Mouse (Mus musculus): ENCODE measurements around the gene Adamts1. TPM values are rescaled to one million over a fixed set of nuclear protein-coding genes. Genes with fewer than 3 reads are reported as not detected.
A peak's percentile ranks its signal among the peaks of the same experiment; 100 is the strongest.

Adamts1 gene
- total RNA-seq (2021) = 10 to 100 TPM; 16.5 to 16.9 TPM
- long read RNA-seq, full-length matches to known transcripts = 8 of 13 reads
- long read RNA-seq, partial matches to known transcripts = 0 of 13 reads
- long read RNA-seq, other reads (novel, unspliced or antisense) = 5 of 13 reads

DNA sequence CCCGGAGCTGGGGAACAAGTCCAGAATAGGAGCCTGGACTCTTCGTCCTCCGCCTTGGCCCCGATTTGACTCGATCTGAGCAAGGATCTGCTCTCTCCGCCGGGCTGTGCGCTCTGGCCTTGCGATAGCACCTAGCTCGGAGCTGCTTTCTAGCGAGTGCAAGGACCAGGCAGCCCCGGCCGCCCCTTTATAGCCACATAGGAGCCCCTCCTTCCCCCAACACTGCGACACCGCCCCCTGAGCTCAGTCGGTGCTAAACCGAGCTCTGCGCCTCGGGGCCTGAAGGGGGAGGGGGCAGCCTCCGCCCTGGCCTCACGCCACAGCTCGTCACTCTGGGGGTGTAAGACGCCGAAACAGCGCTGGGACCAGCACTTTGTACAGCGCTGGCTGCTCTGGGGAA lies at the start of gene Adamts1:
TSS of gene Adamts1 (minus strand) at position 160 of the 400 bp plus-strand sequence.
- DNase-seq (ENCODE audit: low spot score in 2 of 2) = peak; percentile 80 to 86

DNA sequence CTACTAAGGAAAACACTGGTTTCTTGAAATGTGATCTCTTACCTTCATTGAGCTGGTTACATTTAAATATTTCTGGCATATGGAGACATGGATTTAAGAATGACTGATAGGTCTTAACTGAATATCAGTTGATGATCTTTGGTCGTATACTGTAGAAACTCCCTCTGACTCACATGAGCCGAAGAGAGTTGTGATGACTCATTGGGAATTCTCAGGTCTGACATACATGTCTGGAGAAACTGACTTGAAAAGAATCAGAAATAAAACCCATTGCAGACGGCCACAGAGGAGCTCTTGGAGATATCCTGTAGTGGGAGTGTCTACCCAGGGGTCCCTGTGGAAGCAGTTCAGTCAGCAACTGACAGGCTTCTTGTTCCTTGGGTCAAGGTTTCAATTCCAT lies 24.2 kb upstream of the Adamts1 start:
- DNase-seq (ENCODE audit: low spot score in 2 of 2) = no peak

DNA sequence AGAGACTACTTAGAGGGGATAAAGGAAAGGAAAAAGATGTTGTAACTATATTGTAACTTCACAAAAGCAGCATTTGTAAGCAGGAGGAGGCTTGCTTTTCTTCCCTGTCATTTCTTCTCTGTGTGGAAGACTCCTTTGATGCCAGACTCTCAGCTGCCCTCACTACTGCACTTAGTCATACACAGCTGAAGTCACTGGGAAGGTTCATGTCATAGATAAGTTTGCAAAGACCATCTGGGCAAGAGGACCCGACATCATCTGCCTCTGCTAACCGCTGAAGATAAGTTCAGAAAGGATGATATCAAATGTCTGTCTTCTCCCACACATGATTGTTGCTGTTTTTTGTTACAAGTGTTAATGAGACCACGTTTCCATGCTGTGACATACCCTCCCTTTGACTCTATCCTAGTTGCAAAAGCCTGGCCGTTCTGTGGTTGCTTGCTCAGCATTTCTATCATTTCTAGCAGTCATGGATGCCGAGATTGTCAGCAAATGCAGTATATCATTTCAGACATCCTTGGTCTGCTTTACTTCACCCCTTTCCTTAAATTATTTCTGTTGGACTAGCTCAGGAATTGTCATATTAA lies 19.5 kb upstream of the Adamts1 start:
- no peak for DNase-seq (ENCODE audit: low spot score in 2 of 2)

DNA sequence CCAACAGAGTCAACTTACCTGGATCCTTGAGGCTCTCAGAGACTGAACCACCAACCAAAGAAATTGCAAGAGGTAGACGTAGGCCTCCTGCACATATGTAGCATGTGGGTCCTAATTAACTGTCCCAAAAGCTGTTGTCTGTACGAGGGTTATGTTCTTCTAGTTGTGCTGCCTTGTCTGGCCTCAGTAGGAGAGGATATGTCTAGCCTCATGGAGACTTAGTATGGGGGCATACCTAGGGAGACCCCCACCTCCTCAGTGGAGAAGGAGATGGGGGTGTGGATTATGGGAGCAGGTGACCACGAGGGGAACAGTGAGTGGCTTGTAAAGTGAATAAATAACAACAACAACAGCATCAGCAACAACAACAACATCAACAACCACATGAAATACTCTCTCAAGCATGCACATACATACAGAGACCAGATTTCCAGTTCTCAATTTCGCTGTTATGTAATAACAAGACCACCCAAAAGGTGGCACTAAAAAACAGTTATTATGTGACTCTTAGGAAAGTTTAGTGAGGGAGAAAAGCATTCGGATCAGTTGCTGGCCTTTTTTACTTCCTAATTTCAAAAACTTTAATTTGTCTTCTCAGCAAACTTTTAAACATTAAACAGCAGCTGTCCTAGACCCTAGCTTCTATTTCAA lies 17.0 kb upstream of the Adamts1 start:
- DNase-seq (ENCODE audit: low spot score in 2 of 2) = no peak

DNA sequence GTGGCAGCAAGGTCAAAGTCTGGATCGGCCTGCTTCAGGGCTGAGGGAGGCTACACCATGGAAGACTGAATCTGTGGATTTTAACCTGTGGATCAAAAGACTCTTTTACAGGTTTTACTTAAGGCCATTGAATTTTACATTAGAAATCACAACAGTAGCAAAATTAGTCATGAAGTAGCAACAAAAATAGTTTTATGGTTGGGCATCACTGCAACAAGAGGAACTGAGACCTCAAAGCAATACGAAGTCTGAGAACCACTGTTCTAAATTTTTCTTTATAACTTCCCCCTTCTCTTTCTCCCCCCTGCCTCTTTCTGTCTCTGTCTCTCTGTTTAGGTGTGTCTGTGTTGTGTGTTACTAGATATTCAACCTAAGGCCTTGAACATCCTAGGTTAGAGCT lies 11.2 kb upstream of the Adamts1 start:
- no peak for DNase-seq (ENCODE audit: low spot score in 2 of 2)

DNA sequence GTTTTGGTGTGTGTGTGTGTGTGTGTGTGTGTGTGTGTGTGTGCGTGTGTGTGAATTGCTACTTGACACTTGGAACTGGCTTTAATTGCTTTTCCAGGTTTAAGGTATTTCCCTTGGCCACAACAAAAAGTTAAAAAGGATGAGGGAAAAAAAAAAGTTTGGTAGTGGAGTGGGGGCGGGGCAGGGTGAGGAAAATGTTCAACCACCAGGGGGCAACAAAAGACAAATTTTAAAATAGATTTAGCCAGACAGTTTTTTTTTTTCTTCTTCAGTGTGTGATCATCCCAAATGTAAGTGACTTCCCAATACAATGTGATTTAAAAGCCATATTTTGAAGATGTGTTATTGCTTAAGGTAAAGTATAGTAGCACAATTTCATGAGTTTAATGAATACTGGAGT lies 4.7 kb upstream of the Adamts1 start:
- peak; percentile 71 to 77 for DNase-seq (ENCODE audit: low spot score in 2 of 2)

DNA sequence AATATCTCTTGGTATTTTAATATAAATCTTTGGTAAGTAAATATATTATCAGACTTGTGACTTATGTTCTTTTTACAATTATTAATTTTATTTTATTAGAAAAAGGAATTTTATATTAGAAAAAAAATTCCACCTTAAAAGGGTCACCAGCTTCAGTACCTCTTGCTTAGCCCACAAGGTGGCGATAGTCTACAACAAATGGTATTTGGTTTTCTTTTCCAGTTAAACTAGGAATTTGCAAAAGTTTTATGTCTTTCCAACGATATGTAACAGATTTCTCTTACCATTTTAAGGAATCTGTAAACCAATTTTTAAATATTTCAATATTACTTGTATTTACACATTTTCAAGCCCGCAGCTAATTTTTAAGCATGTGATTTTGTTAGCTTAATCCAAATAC lies 4.2 kb upstream of the Adamts1 start:
- peak; percentile 67 to 75 for DNase-seq (ENCODE audit: low spot score in 2 of 2)

DNA sequence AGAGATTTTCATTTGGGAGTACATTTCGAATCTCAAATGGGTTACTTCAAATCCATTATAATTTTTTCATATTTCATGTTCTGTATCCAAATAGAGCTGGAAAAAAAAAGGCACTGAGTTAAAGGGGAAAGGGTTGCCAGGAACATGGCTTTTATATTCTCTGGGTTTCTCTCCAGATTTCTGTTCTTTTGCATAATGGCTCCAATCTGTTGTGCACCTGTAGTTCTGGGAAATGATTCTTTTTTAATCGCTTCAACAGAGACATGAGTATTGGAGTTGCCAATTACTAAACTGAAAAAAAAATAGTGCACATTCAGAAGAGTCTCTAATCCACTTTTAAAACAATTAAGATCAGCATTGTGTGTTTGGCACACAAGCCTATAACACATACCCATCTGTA lies 2.7 kb upstream of the Adamts1 start:
- no peak for DNase-seq (ENCODE audit: low spot score in 2 of 2)

DNA sequence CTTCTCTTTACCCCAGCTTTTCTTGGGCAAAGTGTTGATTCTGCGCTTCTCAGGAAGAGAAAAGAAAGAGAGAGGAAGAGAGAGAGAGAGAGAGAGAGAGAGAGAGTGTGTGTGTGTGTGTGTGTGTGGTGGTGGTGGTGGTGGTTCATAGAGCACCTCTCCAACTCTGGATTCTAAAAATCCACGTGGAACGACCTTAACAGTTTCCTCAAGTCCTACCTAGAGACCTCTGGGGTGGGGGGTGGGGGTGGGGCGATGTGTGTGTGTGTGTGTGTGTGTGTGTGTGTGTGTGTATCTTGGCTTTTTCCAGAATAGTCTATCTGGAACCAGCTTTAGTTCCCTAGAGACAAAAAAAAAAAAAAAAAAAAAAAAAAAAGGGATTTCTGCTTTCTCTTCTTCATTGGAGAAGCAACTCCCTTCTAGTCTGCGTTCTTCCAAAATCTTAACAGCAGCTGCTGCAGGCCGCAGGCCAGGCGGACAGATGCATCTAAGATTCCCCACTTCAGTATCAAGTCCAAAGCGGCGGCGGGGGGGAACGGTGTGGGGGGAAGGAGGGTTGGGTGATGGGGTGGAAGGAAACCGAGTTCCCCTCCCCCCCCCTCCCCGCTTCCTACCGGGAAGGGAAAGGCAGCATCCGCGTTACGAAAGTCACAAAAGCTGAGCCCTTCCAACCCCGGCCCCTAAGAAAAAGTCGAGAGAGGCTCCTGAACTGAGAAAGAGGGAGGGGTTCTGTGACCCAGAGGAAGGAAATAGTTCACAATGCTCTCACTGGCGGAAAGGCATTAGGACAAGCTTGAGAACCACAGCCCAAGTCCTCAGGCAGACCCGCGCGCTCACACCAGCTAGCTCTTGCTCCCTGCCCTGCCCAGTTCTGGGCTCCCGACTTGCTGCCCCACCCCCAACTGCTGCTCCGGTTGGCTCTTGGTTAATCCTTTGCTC lies 969 bp upstream of the Adamts1 start:
- peak; percentile 43 to 56 for DNase-seq (ENCODE audit: low spot score in 2 of 2)

DNA sequence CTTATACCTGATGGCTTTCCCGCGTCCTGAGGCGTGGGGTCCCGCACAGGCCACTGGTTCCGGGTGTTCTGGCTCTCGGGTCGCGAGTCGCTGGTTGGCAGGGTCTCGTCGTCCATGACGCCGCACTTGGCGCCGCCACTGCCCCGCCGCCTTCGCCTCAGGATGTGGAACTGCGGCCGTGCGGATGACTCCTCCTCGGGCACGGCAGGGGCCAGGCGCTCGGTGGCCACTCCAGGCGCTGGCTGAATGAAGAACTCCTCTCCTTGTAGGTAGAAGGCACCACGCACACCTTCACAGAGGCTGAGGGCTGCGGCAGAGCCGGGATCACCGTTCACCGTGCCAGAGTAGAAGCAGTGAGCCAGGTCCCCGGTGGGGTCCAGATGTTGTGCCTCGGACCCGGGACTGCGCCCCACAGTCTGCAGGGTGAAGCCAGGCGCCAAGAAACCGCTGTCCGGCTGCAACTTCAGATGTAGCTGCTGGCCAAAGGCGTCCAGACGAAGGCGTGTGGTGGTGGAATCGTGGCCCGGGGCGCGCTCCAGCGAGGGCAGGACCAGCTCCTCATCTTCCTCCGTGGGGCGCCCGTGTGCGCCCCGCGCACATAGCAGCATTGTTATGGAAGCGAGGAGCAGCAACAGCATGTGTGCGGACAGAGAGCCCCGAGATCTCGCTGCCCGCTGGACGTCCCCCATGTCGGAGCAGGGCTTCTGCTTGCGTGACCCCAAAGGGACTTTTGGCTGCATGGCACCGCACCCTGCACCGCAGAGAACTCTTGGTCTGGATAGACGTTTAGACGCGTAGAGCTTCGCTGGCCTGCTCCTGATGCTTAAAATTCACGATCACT lies 722 bp downstream of the Adamts1 start:
- peak; percentile 45 to 66 for DNase-seq (ENCODE audit: low spot score in 2 of 2)

DNA sequence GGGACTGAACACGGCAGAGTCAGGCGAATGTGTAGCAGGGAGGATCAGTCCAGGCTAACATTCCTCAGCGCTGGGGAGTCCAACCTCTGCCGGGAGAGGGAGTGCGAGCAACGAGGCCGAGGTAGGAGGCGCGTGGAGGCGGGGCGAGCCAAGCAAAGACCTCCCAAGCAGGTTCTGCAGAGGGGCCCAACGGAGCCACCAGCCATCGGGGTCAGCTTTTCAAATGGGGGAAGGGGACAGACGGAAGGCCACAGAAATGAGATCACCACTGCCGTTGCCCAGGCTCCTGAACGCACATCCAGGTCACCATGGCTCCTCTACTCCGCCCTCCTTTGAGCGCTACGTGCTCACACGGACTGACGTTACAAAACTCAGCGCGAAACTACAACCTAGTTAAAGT lies 1.7 kb downstream of the Adamts1 start:
- DNase-seq (ENCODE audit: low spot score in 2 of 2) = peak; percentile 73 to 80

DNA sequence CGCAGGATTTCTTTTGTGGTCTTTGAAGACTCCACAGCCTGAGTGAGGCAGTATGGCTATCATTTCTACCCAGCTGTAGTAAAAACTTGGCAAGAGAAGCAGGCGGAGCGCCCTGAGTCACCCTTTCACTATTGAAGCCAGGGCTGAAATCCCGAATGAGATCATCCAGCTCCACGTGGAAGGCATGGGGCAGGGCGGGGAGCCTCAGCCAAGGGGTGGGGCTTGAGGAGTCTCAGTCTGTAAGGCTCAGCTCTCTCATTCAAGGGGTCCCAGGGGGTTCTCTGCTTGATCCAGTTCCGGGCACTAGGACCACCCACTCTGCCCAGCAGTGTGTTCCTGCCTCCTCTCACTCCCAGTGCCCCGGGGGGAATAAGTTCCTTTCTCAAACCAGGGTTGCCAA lies 2.2 kb downstream of the Adamts1 start:
- peak; percentile 69 to 77 for DNase-seq (ENCODE audit: low spot score in 2 of 2)

DNA sequence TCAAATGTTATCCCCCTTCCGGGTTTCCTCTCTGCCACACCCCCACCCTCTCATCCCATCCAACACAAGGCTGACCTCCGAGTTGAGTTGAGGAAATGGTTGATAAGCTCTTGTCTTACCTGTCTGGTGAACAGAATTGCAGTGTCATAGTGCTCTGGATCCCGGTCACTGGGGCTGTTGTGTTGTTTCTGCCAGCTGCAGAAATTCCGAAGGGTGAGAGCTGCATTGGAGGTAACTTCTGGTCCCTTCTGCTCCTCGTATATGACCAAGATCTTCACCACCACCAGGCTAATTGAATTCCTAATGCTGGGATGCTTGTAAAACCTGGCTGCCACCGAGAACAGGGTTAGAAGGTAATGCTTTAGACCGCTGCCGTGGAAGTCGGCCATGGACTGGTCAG lies 2.9 kb downstream of the Adamts1 start:
- DNase-seq (ENCODE audit: low spot score in 2 of 2) = no peak

DNA sequence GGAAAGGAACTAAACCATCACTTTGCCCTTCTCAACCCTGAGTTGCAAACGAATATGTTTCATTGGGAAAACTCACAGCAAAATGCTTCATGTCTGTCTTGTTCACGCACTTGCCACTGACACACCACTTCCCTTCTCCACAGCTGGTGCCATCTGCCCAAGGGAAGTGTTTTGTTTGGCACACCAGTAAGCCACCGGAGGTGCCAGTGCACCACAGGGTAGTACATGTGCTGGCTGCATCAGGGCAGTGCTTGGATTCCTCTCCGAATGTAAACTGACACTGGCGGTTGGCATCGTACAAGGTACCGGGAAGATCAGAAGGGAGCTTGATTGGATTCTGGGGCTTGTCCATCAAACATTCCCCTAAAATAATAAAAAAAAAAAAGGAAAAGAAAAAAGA lies 4.6 kb downstream of the Adamts1 start:
- DNase-seq (ENCODE audit: low spot score in 2 of 2) = no peak

DNA sequence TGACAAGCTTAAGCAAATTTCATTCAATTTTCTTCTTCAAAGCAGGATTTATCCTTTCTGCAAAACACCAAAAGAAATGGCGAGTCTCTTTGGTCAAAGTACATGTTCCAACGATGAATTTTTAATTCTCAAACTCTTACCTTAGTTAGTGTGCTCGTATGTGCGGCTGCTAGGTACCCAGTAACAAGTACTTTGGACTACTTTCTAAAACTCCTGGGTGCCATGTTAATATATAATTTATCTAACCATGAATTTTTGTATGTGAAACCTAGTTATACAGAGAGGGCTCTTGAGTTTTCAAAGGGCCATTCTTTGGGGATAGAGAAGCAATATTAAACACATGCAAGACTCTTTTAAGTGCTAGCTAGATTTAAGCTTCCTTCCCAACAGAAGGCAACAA lies 5.8 kb downstream of the Adamts1 start:
- no peak for DNase-seq (ENCODE audit: low spot score in 2 of 2)

DNA sequence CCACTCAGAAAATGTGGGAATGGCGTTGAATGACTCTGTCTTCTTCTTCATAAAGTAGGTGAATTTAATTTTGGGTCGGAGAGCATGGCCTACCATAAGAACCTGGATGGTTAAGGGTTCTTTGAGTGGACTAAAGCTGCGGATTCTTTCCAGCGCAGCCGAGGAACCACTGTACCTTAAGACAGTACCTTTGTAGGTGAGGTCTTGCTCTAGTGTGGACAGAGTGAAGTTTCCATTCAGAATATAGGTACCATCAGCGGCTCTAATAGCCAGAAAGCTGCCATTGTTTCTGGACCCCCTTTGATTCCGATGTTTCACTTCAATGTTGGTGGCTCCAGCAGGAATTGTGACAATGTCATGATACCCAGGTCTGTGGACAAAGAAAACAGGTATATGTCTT lies 7.2 kb downstream of the Adamts1 start:
- DNase-seq (ENCODE audit: low spot score in 2 of 2) = no peak

DNA sequence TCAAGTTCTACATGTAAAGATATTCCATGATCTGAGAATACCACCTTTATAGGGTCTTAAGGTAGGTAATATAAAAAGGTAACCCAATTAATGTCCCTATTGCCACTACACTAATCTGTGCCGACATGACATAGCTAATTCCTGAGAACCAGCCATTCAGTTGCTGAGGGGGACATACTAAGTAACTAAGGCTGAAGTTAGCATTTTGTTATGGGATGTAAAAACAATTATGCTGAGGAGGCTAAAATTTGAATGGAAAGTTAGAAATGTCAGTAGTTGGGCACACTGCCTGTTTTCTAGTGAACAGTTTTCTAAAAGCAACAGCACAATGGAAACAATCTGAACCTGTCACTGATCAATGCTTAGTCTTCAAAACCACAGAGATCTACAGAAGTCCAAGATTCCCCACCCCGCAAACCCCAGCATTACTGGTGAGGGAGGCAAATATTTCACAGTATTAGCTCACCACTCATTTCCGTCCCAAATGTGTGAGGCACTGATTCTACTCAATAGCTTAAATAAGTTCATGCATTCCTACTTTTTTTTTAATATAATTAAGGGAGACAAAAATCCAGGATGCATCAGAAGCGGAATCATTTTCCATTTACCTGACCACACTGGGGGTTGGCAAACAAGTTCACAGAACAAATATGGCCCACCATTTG lies 9.6 kb downstream of the Adamts1 start:
- DNase-seq (ENCODE audit: low spot score in 2 of 2) = no peak

DNA sequence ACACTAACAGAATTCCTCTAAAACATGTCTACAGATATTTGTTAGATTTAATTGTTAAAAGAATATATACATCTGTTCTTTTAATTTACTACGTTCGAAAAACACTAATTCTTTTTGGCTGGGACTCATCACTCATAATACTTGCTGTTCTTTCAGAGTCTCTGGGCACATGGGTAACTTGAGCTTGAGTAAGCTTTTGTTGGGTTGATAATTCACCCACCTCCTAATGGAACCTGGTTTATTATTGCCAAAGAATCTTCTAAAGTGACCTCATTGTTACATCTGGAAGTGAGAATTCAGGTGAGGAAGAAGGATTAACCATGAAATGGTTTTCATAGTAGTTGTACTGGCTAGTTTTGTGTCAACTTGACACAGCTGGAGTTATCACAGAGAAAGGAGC lies 21.8 kb downstream of the Adamts1 start:
- no peak for DNase-seq (ENCODE audit: low spot score in 2 of 2)

DNA sequence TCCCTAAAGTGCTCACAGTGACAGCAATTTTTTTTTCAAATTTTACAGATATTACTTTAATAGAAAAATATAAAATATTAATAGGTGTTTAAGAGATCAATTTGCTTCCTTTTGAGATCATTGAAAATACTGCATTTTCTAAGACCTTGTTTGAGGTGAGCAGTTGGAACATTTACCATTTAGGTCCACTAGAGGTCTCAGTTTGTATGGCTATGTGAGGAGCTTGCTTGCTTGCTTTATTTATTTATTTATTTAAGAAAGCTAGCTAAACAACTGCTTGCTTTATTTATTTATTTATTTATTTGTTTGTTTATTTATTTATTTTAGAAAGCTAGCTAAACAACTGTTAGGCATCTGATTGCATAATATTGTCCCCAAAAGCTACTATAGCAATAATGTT lies 23.1 kb downstream of the Adamts1 start:
- no peak for DNase-seq (ENCODE audit: low spot score in 2 of 2)

DNA sequence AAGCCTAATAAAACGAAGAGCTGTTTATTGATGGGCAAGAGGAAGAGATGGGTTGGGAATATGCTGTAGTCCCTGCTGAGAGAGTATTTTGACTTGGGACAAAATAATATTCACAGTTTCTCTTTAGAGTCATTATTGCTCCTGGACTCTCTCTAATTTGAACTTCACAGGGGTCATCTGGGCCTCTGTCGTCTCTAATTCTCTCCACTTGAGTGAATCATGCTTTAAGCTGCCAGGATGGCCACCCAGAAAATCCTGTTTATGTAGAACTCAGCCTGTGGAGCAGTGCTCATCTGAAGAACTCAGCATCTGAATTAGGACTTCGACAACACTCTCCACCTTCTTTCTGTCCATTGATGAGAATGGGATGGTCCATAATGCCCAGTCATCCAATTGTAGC lies 30.6 kb downstream of the Adamts1 start:
- DNase-seq (ENCODE audit: low spot score in 2 of 2) = no peak

DNA sequence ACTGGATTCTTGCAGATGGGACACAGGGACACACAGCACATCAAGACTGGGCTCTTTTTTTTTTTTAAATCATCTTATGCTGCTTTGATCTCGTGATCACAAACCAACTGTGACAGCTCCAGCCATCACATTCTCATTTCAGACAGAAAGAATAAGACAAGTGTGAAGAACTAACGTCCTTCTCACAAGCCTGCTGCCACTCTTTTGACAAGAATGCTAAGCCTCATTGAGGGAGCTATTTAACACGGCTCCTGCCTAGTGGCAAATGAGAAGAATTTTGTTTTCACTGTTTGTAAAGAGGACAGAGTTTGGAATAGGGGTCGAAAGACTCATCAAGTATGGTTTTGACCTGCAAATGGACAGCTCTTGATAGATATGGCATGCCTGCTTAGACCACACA lies 35.6 kb downstream of the Adamts1 start:
- DNase-seq (ENCODE audit: low spot score in 2 of 2) = no peak

All from layer of hippocampus, postnatal 10 days (tissue).